Mouse (Mus musculus): ENCODE measurements around the gene Adat3. TPM values are rescaled to one million over a fixed set of nuclear protein-coding genes. Genes with fewer than 3 reads are reported as not detected.
A peak's percentile ranks its signal among the peaks of the same experiment; 100 is the strongest.
"Not testable (repeated sequence)": the region's sequence is repeated elsewhere in the genome, so short reads cannot be mapped to it uniquely, and the experiment has no call there.

Adat3 gene
- polyA plus RNA-seq, 1 experiment from 2014 or later, result 6.7 TPM

DNA sequence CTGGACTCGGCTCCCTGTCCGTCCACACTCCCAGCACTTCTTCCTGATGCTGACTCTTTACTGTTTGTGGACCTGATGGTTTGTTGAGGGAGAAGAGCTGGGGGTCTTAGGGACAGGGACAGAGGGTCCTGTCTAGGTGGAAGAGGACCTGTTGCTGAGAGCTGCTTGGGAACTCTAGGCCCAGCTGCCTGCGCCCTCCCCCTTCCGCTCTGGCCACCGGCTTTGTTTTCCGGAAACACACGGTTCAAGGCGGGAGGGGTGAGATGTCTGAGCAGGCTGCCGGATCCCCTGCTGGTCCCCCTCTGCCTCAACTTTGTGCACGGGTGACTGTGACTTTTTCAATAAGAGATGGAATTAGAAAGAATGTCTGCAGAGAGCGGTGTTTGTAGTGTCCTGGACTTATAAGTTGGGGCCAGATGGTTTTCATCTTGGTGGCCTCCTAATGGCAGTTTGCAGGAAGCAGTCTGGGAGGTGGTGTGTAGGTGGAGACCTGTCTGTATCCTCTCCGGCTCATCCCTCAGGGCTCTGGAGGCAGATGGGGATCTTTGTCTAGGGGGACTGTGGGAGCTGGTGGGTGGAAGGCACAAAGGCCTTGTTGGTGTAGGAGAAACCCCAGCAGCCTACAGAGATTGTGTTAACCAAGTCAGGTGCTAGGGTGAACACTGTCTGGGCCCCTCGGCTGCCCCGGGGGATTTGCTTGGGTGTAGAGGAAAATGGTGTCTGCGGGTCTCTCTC lies 20.9 kb downstream of the Adat3 start:
- no peak for ATAC-seq (ENCODE audit: insufficient read depth, low FRiP score)
- Histone ChIP-seq H3K27ac (ENCODE audit: low read length) (peak overlapping the region; percentile 83), H3K9ac (ENCODE audit: low read length) (peak overlapping the region; percentile 89), H3K4me3 (replicated peaks; ENCODE audit: low read length) (peak overlapping the region; percentile 75), H3K4me1 (ENCODE audit: control insufficient read depth, insufficient read depth, low read length) (peaks cover 31% of the 10 kb centered on the region), H3K36me3 (ENCODE audit: control insufficient read depth, insufficient read depth, low read length) (no peaks in the 10 kb centered on the region), H3K27me3 (ENCODE audit: control insufficient read depth, insufficient read depth, low read length) (no peaks in the 10 kb centered on the region), H3K9me3 (replicated peaks; ENCODE audit: control insufficient read depth, low read length) (no peaks in the 10 kb centered on the region), H3K4me2 (ENCODE audit: low read depth, low read length) (peak overlapping the region; percentile 88)
- 12% methylated on average over 15 of the region's 15 CpGs for WGBS

DNA sequence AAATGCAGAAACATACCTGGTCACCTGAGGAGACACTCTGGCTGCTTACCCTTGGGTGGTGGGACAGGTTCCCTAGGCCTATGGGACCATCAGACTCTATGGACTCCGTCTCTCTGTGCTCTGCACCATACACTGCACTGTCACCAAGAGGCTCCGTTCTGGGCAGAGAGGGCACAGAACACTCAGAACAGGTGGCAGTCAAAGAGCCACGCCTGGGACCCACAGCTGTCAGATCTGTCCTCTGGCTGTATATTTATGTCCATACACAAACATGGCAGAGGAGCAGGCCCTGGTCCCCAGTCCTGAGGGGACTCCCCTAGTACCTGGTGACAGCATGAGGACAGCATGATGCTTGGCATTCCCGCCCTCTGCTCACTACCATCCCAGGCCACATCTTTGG lies 23.1 kb downstream of the Adat3 start:
- Histone ChIP-seq H3K9ac (ENCODE audit: low read length) (0 out of 2 replicates have a peak overlapping the region, but pooled peaks have one; percentile 2), H3K27me3 (ENCODE audit: control insufficient read depth, insufficient read depth, low read length) (no peaks in the 10 kb centered on the region), H3K4me2 (ENCODE audit: low read depth, low read length) (no peak overlapping the region), H3K9me3 (replicated peaks; ENCODE audit: control insufficient read depth, low read length) (no peaks in the 10 kb centered on the region), H3K4me3 (replicated peaks; ENCODE audit: low read length) (no peak overlapping the region), H3K27ac (ENCODE audit: low read length) (no peak overlapping the region), H3K36me3 (ENCODE audit: control insufficient read depth, insufficient read depth, low read length) (no peaks in the 10 kb centered on the region), H3K4me1 (ENCODE audit: control insufficient read depth, insufficient read depth, low read length) (peaks cover 31% of the 10 kb centered on the region)
- ATAC-seq (ENCODE audit: insufficient read depth, low FRiP score), result no peak
- WGBS, result 83% methylated on average over 4 of the region's 4 CpGs

- Histone ChIP-seq H3K27me3 (ENCODE audit: control insufficient read depth, insufficient read depth, low read length) (no peaks in the 10 kb centered on the region), H3K4me2 (ENCODE audit: low read depth, low read length) (no peak overlapping the region), H3K4me3 (replicated peaks; ENCODE audit: low read length) (no peak overlapping the region), H3K36me3 (ENCODE audit: control insufficient read depth, insufficient read depth, low read length) (no peaks in the 10 kb centered on the region), H3K4me1 (ENCODE audit: control insufficient read depth, insufficient read depth, low read length) (peaks cover 29% of the 10 kb centered on the region), H3K9me3 (replicated peaks; ENCODE audit: control insufficient read depth, low read length) (no peaks in the 10 kb centered on the region), H3K27ac (ENCODE audit: low read length) (no peak overlapping the region), H3K9ac (ENCODE audit: low read length) (peak overlapping the region; percentile 51; the same call in 1 of the 2 replicates)
- 37% methylated on average over 2 of the region's 2 CpGs for WGBS
- ATAC-seq (ENCODE audit: insufficient read depth, low FRiP score), result peak; percentile 16; the same call in 1 of the 2 replicates
Observed at GRCm38 (mm10) chr10:80627685-80628084, 25.0 kb downstream of the Adat3 start.

- ATAC-seq (ENCODE audit: insufficient read depth, low FRiP score), result no peak
- WGBS, result 87% methylated on average over 9 of the region's 9 CpGs
Observed at GRCm38 (mm10) chr10:80628925-80629324, 26.2 kb downstream of the Adat3 start.

GRCm38 (mm10) chr10:80635345-80635744 lies 32.7 kb downstream of the Adat3 start:
- H3K27ac ChIP-seq (ENCODE audit: low read length), result no peak overlapping the region

More at GRCm38 (mm10) chr10:80628925-80629324, 26.2 kb downstream of the Adat3 start:
- peaks cover 21% of the 10 kb centered on the region for H3K4me1 ChIP-seq (ENCODE audit: control insufficient read depth, insufficient read depth, low read length)
- no peak overlapping the region for H3K9ac ChIP-seq (ENCODE audit: low read length)
- H3K9me3 ChIP-seq (replicated peaks; ENCODE audit: control insufficient read depth, low read length), result no peaks in the 10 kb centered on the region
- no peak overlapping the region for H3K4me2 ChIP-seq (ENCODE audit: low read depth, low read length)
- no peaks in the 10 kb centered on the region for H3K27me3 ChIP-seq (ENCODE audit: control insufficient read depth, insufficient read depth, low read length)
- no peaks in the 10 kb centered on the region for H3K36me3 ChIP-seq (ENCODE audit: control insufficient read depth, insufficient read depth, low read length)
- H3K4me3 ChIP-seq (replicated peaks; ENCODE audit: low read length), result no peak overlapping the region
- H3K27ac ChIP-seq (ENCODE audit: low read length), result no peak overlapping the region

DNA sequence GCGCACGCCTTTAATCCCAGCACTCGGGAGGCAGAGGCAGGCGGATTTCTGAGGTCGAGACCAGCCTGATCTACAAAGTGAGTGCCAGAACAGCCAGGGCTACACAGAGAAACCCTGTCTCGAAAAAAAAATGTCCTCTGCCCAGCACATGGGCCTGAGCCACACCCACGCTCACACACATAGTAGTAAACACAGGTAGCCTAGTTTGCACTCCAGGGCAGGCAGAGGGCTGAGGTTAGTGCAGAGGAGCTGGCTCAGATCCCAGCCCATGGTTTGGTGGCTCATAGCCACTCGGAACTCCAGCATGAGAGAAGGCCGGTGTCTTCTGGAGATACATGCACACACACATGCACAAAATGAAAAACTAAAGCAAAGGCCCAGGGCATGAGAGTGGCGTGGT lies 44.3 kb downstream of the Adat3 start:
- WGBS, result 90% methylated on average over 10 of the region's 10 CpGs
- no peak for ATAC-seq (ENCODE audit: insufficient read depth, low FRiP score)
- H3K9ac ChIP-seq (ENCODE audit: low read length), result no peak overlapping the region
- no peak overlapping the region for H3K27ac ChIP-seq (ENCODE audit: low read length)
- H3K27me3 ChIP-seq (ENCODE audit: control insufficient read depth, insufficient read depth, low read length), result no peaks in the 10 kb centered on the region
- no peaks in the 10 kb centered on the region for H3K4me1 ChIP-seq (ENCODE audit: control insufficient read depth, insufficient read depth, low read length)
- H3K4me2 ChIP-seq (ENCODE audit: low read depth, low read length), result no peak overlapping the region
- no peaks in the 10 kb centered on the region for H3K9me3 ChIP-seq (replicated peaks; ENCODE audit: control insufficient read depth, low read length)
- H3K36me3 ChIP-seq (ENCODE audit: control insufficient read depth, insufficient read depth, low read length), result peaks cover 22% of the 10 kb centered on the region
- no peak overlapping the region for H3K4me3 ChIP-seq (replicated peaks; ENCODE audit: low read length)

More at GRCm38 (mm10) chr10:80635345-80635744, 32.7 kb downstream of the Adat3 start:
- Histone ChIP-seq H3K4me2 (ENCODE audit: low read depth, low read length) (no peak overlapping the region), H3K4me1 (ENCODE audit: control insufficient read depth, insufficient read depth, low read length) (no peaks in the 10 kb centered on the region), H3K27me3 (ENCODE audit: control insufficient read depth, insufficient read depth, low read length) (no peaks in the 10 kb centered on the region), H3K36me3 (ENCODE audit: control insufficient read depth, insufficient read depth, low read length) (peaks cover 45% of the 10 kb centered on the region), H3K9me3 (replicated peaks; ENCODE audit: control insufficient read depth, low read length) (no peaks in the 10 kb centered on the region), H3K4me3 (replicated peaks; ENCODE audit: low read length) (no peak overlapping the region), H3K9ac (ENCODE audit: low read length) (no peak overlapping the region)
- 69% methylated on average over 6 of the region's 6 CpGs for WGBS
- no peak for ATAC-seq (ENCODE audit: insufficient read depth, low FRiP score)

- not testable (repeated sequence) for H3K9ac ChIP-seq (ENCODE audit: low read length); H3K36me3 ChIP-seq (ENCODE audit: control insufficient read depth, insufficient read depth, low read length); H3K4me1 ChIP-seq (ENCODE audit: control insufficient read depth, insufficient read depth, low read length); ATAC-seq (ENCODE audit: insufficient read depth, low FRiP score); H3K4me2 ChIP-seq (ENCODE audit: low read depth, low read length); H3K9me3 ChIP-seq (replicated peaks; ENCODE audit: control insufficient read depth, low read length); H3K4me3 ChIP-seq (replicated peaks; ENCODE audit: low read length); H3K27me3 ChIP-seq (ENCODE audit: control insufficient read depth, insufficient read depth, low read length); H3K27ac ChIP-seq (ENCODE audit: low read length)
- WGBS, result 85% methylated on average over 6 of the region's 6 CpGs
Observed at GRCm38 (mm10) chr10:80649910-80650309, 47.2 kb downstream of the Adat3 start.

DNA sequence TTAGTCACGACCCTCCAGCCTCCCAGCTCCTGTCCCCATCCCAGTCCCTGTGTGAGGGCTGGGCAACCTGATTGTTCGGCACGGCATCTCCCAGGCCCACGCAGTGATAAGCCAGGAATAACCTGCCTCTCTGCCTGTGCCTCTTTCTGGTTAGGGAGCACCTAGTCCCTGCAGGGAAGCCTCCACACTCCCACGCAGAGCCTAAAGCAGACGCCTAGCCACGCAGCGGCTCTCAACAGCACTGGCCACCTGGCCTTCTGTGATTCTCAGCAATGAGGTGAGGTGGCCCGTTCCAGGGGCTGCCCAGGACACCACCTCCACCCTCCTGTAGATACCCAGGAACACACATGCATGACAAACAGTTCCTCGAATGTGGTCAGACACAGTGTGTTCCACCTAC lies 47.7 kb downstream of the Adat3 start:
- H3K9me3 ChIP-seq (replicated peaks; ENCODE audit: control insufficient read depth, low read length), result no peaks in the 10 kb centered on the region
- 91% methylated on average over 10 of the region's 10 CpGs for WGBS
- H3K4me2 ChIP-seq (ENCODE audit: low read depth, low read length), result no peak overlapping the region
- H3K4me1 ChIP-seq (ENCODE audit: control insufficient read depth, insufficient read depth, low read length), result peaks cover 12% of the 10 kb centered on the region
- ATAC-seq (ENCODE audit: insufficient read depth, low FRiP score), result no peak
- no peak overlapping the region for H3K27ac ChIP-seq (ENCODE audit: low read length)
- no peaks in the 10 kb centered on the region for H3K27me3 ChIP-seq (ENCODE audit: control insufficient read depth, insufficient read depth, low read length)
- no peak overlapping the region for H3K4me3 ChIP-seq (replicated peaks; ENCODE audit: low read length)
- no peak overlapping the region for H3K9ac ChIP-seq (ENCODE audit: low read length)
- peaks cover 3% of the 10 kb centered on the region; the same call in 1 of the 2 replicates for H3K36me3 ChIP-seq (ENCODE audit: control insufficient read depth, insufficient read depth, low read length)

- peaks cover 16% of the 10 kb centered on the region for H3K4me1 ChIP-seq (ENCODE audit: control insufficient read depth, insufficient read depth, low read length)
- ATAC-seq (ENCODE audit: insufficient read depth, low FRiP score), result no peak
- WGBS, result 81% methylated on average over 6 of the region's 6 CpGs
- no peaks in the 10 kb centered on the region for H3K27me3 ChIP-seq (ENCODE audit: control insufficient read depth, insufficient read depth, low read length)
- no peaks in the 10 kb centered on the region for H3K36me3 ChIP-seq (ENCODE audit: control insufficient read depth, insufficient read depth, low read length)
- H3K9me3 ChIP-seq (replicated peaks; ENCODE audit: control insufficient read depth, low read length), result no peaks in the 10 kb centered on the region
- H3K4me2 ChIP-seq (ENCODE audit: low read depth, low read length), result no peak overlapping the region
- H3K9ac ChIP-seq (ENCODE audit: low read length), result no peak overlapping the region
- H3K27ac ChIP-seq (ENCODE audit: low read length), result no peak overlapping the region
- H3K4me3 ChIP-seq (replicated peaks; ENCODE audit: low read length), result no peak overlapping the region
Observed at GRCm38 (mm10) chr10:80653156-80653720, 50.6 kb downstream of the Adat3 start.
